Mouse (Mus musculus) ES-E14 (cell line): Measurements from ENCODE around the gene Lpin3.

Experiments
- CHD2 ChIP-seq: IDR thresholded peaks from 2 replicates; pipeline ENCODE4 v1.6.1; 2014; ENCODE audit warnings: mild to moderate bottlenecking, low read depth, low read length, inconsistent platforms
- ZNF384 ChIP-seq: IDR thresholded peaks from 2 replicates; pipeline ENCODE4 v1.6.1; 2012; ENCODE audit warnings: low read depth, low read length, inconsistent platforms

GRCm38 (mm10) chr2:160840838-160841237 is 39.6 kb upstream of the Lpin3 start:
- TF ChIP-seq CHD2 (no peak), ZNF384 (no peak)
